Mouse (Mus musculus) midbrain, postnatal 0 days (tissue): Measurements from ENCODE around the gene Zdhhc19. TPM values are rescaled to one million over a fixed set of nuclear protein-coding genes. Genes with fewer than 3 reads are reported as not detected.

Experiments used
- ATAC-seq: fragments of 200-750 bp; cut with Nextera tagmentation; 2 replicates; pipeline ENCODE4 v1.8.0; 2017; ENCODE audit warnings: moderate number of reproducible peaks, mild to moderate bottlenecking, moderate TSS enrichment, moderate library complexity; ENCODE audit not compliant: low FRiP score
- DNase-seq: peaks from one replicate; pipeline ENCODE4 v3.0.0-alpha.2; 2015; ENCODE audit warnings: low spot score
- H3K27ac ChIP-seq: fragments of 300-500 bp; sonication (generic); 2 replicates; pipeline ENCODE4 v1.5.1; 2014; ENCODE audit warnings: low read depth, mild to moderate bottlenecking, low read length, mixed read lengths
- H3K27me3 ChIP-seq: fragments of 300-500 bp; sonication (generic); 2 replicates; pipeline ENCODE4 v1.6.1; 2014; ENCODE audit warnings: low read length, control low read depth, mixed read lengths; ENCODE audit not compliant: insufficient read depth
- H3K36me3 ChIP-seq: fragments of 300-500 bp; sonication (generic); 2 replicates; pipeline ENCODE4 v1.6.1; 2014; ENCODE audit warnings: low read length, control low read depth, mixed read lengths; ENCODE audit not compliant: insufficient read depth
- H3K4me1 ChIP-seq: fragments of 300-500 bp; sonication (generic); 2 replicates; pipeline ENCODE4 v1.6.1; 2014; ENCODE audit warnings: mild to moderate bottlenecking, control low read depth, antibody characterized with exemption, low read length, mixed read lengths; ENCODE audit not compliant: insufficient read depth
- H3K4me2 ChIP-seq: fragments of 300-500 bp; sonication (generic); 2 replicates; pipeline ENCODE4 v1.6.1; 2014; ENCODE audit warnings: low read depth, mild to moderate bottlenecking, low read length, mixed read lengths; ENCODE audit not compliant: poor library complexity, severe bottlenecking
- H3K4me3 ChIP-seq: fragments of 300-500 bp; sonication (generic); 2 replicates; pipeline ENCODE4 v1.5.1; 2014; ENCODE audit warnings: low read depth, mild to moderate bottlenecking, low read length, moderate library complexity
- H3K9ac ChIP-seq: fragments of 300-500 bp; sonication (generic); replicated peaks from 2 replicates; pipeline ENCODE4 v1.6.1; 2014; ENCODE audit warnings: mild to moderate bottlenecking, low read length, moderate library complexity, mixed read lengths; ENCODE audit not compliant: poor library complexity, severe bottlenecking
- H3K9me3 ChIP-seq: fragments of 300-500 bp; sonication (generic); 2 replicates; pipeline ENCODE4 v1.6.1; 2016; ENCODE audit warnings: low read length, control low read depth
- CTCF ChIP-seq: IDR thresholded peaks from 2 replicates; pipeline ENCODE4 v1.5.1; 2016; ENCODE audit warnings: antibody characterized with exemption, mild to moderate bottlenecking
- WGBS: fragments of 180-500 bp; shearing (Covaris S2); extraction: QIAGEN DNeasy Blood & Tissue Kit; methylation state at CpG from one replicate; pipeline ENCODE4 v1.1.7; 2014; 5-methylcytosine and 5-hydroxymethylcytosine counted together
- polyA plus RNA-seq: library from polyadenylated mRNA; unstranded; fragments of >200 nt; fragmentation: Nextera tagmentation; extraction: Ambion mirVana; gene quantifications from 2 replicates; pipeline ENCODE4 v1.2.1, GENCODE M21; 2015
- total RNA-seq: library from RNA; depleted of rRNA; stranded (reverse); fragments of >200 nt; gene quantifications from 2 replicates; pipeline ENCODE4 v1.2.3, GENCODE M21; 2014; rRNA removed

Gene Zdhhc19
- total RNA-seq (not detected in 2 replicates), polyA plus RNA-seq (0.19 and 0.25 TPM in 2 replicates)

- H3K9me3 ChIP-seq, result no peaks in the 10 kb centered on the region
- H3K4me2 ChIP-seq, result no peak within 1 kb of the TSS
- H3K27me3 ChIP-seq, result no peaks in the 10 kb centered on the region
- DNase-seq (peak; percentile 22), ATAC-seq (peak; percentile 44; the same call in 1 of the 2 replicates)
- no peak within 1 kb of the TSS for H3K4me3 ChIP-seq
- TF ChIP-seq CTCF, result no peak
- H3K4me1 ChIP-seq, result no peaks in the 10 kb centered on the region
- no peak within 1 kb of the TSS for H3K27ac ChIP-seq
- H3K36me3 ChIP-seq, result no peaks in the 10 kb centered on the region
- 65% methylated on average over 3 of the region's 3 CpGs for WGBS
- H3K9ac ChIP-seq, result no peak within 1 kb of the TSS
Observed at GRCm38 (mm10) chr16:32495965-32496364, at the start of gene Zdhhc19. TSS of gene Zdhhc19 (plus strand) at chr16:32496265.

- H3K4me3 ChIP-seq, result no peak overlapping the region
- WGBS, result 86% methylated on average over 2 of the region's 2 CpGs
Observed at GRCm38 (mm10) chr16:32446563-32447138, 49.4 kb upstream of the Zdhhc19 start.

GRCm38 (mm10) chr16:32449665-32450064 is 46.4 kb upstream of the Zdhhc19 start:
- Histone ChIP-seq H3K27ac (no peak overlapping the region), H3K4me1 (no peaks in the 10 kb centered on the region), H3K4me3 (no peak overlapping the region), H3K4me2 (no peak overlapping the region), H3K36me3 (peaks cover 12% of the 10 kb centered on the region; the same call in 1 of the 2 replicates), H3K9me3 (no peaks in the 10 kb centered on the region), H3K27me3 (no peaks in the 10 kb centered on the region), H3K9ac (no peak overlapping the region)
- TF ChIP-seq CTCF, result no peak
- DNase-seq (no peak), ATAC-seq (no peak)
- 88% methylated on average over 3 of the region's 3 CpGs for WGBS

More at GRCm38 (mm10) chr16:32446563-32447138, 49.4 kb upstream of the Zdhhc19 start:
- TF ChIP-seq CTCF, result no peak
- DNase-seq (no peak), ATAC-seq (no peak)
- no peaks in the 10 kb centered on the region for H3K27me3 ChIP-seq
- no peak overlapping the region for H3K27ac ChIP-seq
- H3K36me3 ChIP-seq, result no peaks in the 10 kb centered on the region
- H3K4me2 ChIP-seq, result no peak overlapping the region
- no peaks in the 10 kb centered on the region for H3K4me1 ChIP-seq
- no peaks in the 10 kb centered on the region for H3K9me3 ChIP-seq
- no peak overlapping the region for H3K9ac ChIP-seq

- H3K9me3 ChIP-seq, result no peaks in the 10 kb centered on the region
- H3K4me1 ChIP-seq, result no peaks in the 10 kb centered on the region
- no peak overlapping the region for H3K4me3 ChIP-seq
- 98% methylated on average over 2 of the region's 2 CpGs for WGBS
- no peak overlapping the region for H3K27ac ChIP-seq
- TF ChIP-seq CTCF, result no peak
- ATAC-seq (no peak), DNase-seq (no peak)
- no peaks in the 10 kb centered on the region for H3K27me3 ChIP-seq
- H3K36me3 ChIP-seq, result peaks cover 15% of the 10 kb centered on the region; the same call in 1 of the 2 replicates
- no peak overlapping the region for H3K4me2 ChIP-seq
- H3K9ac ChIP-seq, result no peak overlapping the region
Observed at GRCm38 (mm10) chr16:32450133-32450532, 45.9 kb upstream of the Zdhhc19 start.

- no peak for ATAC-seq
- Histone ChIP-seq H3K4me2 (no peak overlapping the region), H3K9me3 (no peaks in the 10 kb centered on the region), H3K4me3 (no peak overlapping the region), H3K4me1 (no peaks in the 10 kb centered on the region), H3K36me3 (peaks cover 22% of the 10 kb centered on the region; the same call in 1 of the 2 replicates), H3K27ac (no peak overlapping the region), H3K27me3 (no peaks in the 10 kb centered on the region), H3K9ac (no peak overlapping the region)
- no peak for DNase-seq
- WGBS, result 95% methylated on average over 8 of the region's 8 CpGs
- no peak for TF ChIP-seq CTCF
Observed at GRCm38 (mm10) chr16:32453102-32453501, 43.0 kb upstream of the Zdhhc19 start.

- Histone ChIP-seq H3K9me3 (no peaks in the 10 kb centered on the region), H3K4me3 (no peak overlapping the region), H3K27ac (no peak overlapping the region), H3K36me3 (peaks cover 22% of the 10 kb centered on the region; the same call in 1 of the 2 replicates), H3K4me1 (no peaks in the 10 kb centered on the region), H3K9ac (no peak overlapping the region), H3K4me2 (no peak overlapping the region), H3K27me3 (no peaks in the 10 kb centered on the region)
- no peak for DNase-seq
- 89% methylated on average over 5 of the region's 5 CpGs for WGBS
- ATAC-seq, result no peak
- no peak for TF ChIP-seq CTCF
Observed at GRCm38 (mm10) chr16:32454646-32455045, 41.4 kb upstream of the Zdhhc19 start.
